ENCODE assay signal across 42 mouse cellular contexts in genomic region chr1:36598411-36598810, GRCm38 (mm10). TPM values are rescaled to one million over a fixed set of nuclear protein-coding genes. Genes with fewer than 3 reads are reported as not detected.
"Had no signal": no experiment of that assay in that cellular context is flagged by ENCODE, and none has a peak within 500 bp of the region (broad histone marks: within the 10 kb centered on the region; RNA-seq: fewer than 3 reads in every experiment).

No protein-coding gene starts in this region.

- H3K9ac ChIP-seq: heart, embryonic 12.5 days; heart, embryonic 13.5 days; heart, embryonic 15.5 days; hindbrain, embryonic 12.5 days; hindbrain, embryonic 13.5 days; hindbrain, embryonic 14.5 days; hindbrain, embryonic 15.5 days; intestine, embryonic 15.5 days; kidney, embryonic 15.5 days had no signal

- H3K4me2 ChIP-seq: heart, embryonic 11.5 days; heart, embryonic 12.5 days; heart, embryonic 13.5 days; heart, embryonic 15.5 days; hindbrain, embryonic 12.5 days; hindbrain, embryonic 13.5 days; hindbrain, embryonic 14.5 days; hindbrain, embryonic 15.5 days; intestine, embryonic 15.5 days; kidney, embryonic 15.5 days had no signal

- DNase-seq: heart, postnatal 14 days; heart, postnatal 36 days; heart, postnatal 4 days; kidney, adult 11 months; kidney, adult 18-20 months; kidney, adult 2 months; kidney, adult 8-10 months; kidney, adult 9 months; kidney, postnatal 10 days; kidney, postnatal 14 days; kidney, postnatal 25 days; kidney, postnatal 36 days; kidney, postnatal 4 days; layer of hippocampus, adult 9-11 months; layer of hippocampus, postnatal 36 days had no signal

- H3K9me3 ChIP-seq: heart, embryonic 10.5 days; heart, embryonic 12.5 days; heart, embryonic 13.5 days; heart, embryonic 15.5 days; hindbrain, embryonic 10.5 days; hindbrain, embryonic 12.5 days; hindbrain, embryonic 13.5 days; hindbrain, embryonic 15.5 days; intestine, embryonic 15.5 days; kidney, embryonic 15.5 days had no signal

- H3K36me3 ChIP-seq: heart, embryonic 10.5 days; heart, embryonic 12.5 days; heart, embryonic 13.5 days; heart, embryonic 15.5 days; hindbrain, embryonic 10.5 days; hindbrain, embryonic 12.5 days; hindbrain, embryonic 13.5 days; hindbrain, embryonic 15.5 days; intestine, embryonic 15.5 days; kidney, embryonic 15.5 days had no signal

- H3K4me3 ChIP-seq: heart, embryonic 10.5 days; heart, embryonic 12.5 days; heart, embryonic 13.5 days; heart, embryonic 15.5 days; hindbrain, embryonic 10.5 days; hindbrain, embryonic 12.5 days; hindbrain, embryonic 13.5 days; hindbrain, embryonic 15.5 days; intestine, embryonic 15.5 days; kidney, embryonic 15.5 days; layer of hippocampus, adult 2 months had no signal

- ATAC-seq: hindbrain, embryonic 16.5 days; hindbrain, postnatal 0 days; inflammation-experienced regulatory T-cells, adult 6 months; intestine, embryonic 15.5 days; intestine, embryonic 16.5 days; intestine, postnatal 0 days had no signal

- H3K27ac ChIP-seq: heart, embryonic 10.5 days; heart, embryonic 13.5 days; heart, embryonic 15.5 days; hindbrain, embryonic 10.5 days; hindbrain, embryonic 12.5 days; hindbrain, embryonic 13.5 days; hindbrain, embryonic 14.5 days; hindbrain, embryonic 15.5 days; hindbrain, postnatal 0 days; intestine, embryonic 15.5 days; kidney, embryonic 15.5 days; kidney, postnatal 0 days; layer of hippocampus, adult 2 months had no signal

- H3K27me3 ChIP-seq: heart, embryonic 12.5 days; heart, embryonic 13.5 days; heart, embryonic 15.5 days; hindbrain, embryonic 12.5 days; hindbrain, embryonic 13.5 days; intestine, embryonic 15.5 days; kidney, embryonic 15.5 days had no signal

RNA-seq across cellular contexts. Expression of gene Gm42417, which starts 59.2 kb away (rescaled TPM):
- total RNA-seq: hindbrain, postnatal 0 days; layer of hippocampus, adult 18-20 months; layer of hippocampus, adult 2 months; layer of hippocampus, postnatal 14 days; layer of hippocampus, postnatal 36 days had no signal
- polyA plus RNA-seq: heart, embryonic 11.5 days; heart, embryonic 13.5 days; heart, embryonic 14.5 days; heart, embryonic 15.5 days; heart, embryonic 16.5 days; heart, postnatal 0 days; hindbrain, embryonic 11.5 days; hindbrain, embryonic 12.5 days; hindbrain, embryonic 13.5 days; hindbrain, postnatal 0 days; intestine, embryonic 14.5 days; kidney, adult 2 months; kidney, postnatal 0 days; large intestine, adult 2 months had no signal
